Mouse (Mus musculus) CH12.LX (cell line): Measurements from ENCODE around the gene Adamtsl1.

Source experiments
- BHLHE40 ChIP-seq: IDR thresholded peaks from 2 replicates; pipeline ENCODE4 v1.6.1; 2011; ENCODE audit warnings: mild to moderate bottlenecking, low read depth, low read length, improper control_type of control experiment
- CHD2 ChIP-seq: IDR thresholded peaks from 2 replicates; pipeline ENCODE4 v1.6.1; 2011; ENCODE audit warnings: low read length, improper control_type of control experiment
- CTCF ChIP-seq, 2 experiments: IDR thresholded peaks in 1 of 2; conservative IDR thresholded peaks in 1 of 2; 2 replicates each; pipeline ENCODE4 v1.5.1; 2011 to 2012; ENCODE audit warnings: low read depth in 2 of 2, low read length in 2 of 2, improper control_type of control experiment in 1 of 2, inconsistent platforms in 1 of 2, mild to moderate bottlenecking in 1 of 2, moderate library complexity in 1 of 2
- ELF1 ChIP-seq: IDR thresholded peaks from 2 replicates; pipeline ENCODE4 v1.6.1; 2014; ENCODE audit warnings: low read depth, mild to moderate bottlenecking, inconsistent platforms, low read length, improper control_type of control experiment
- EP300 ChIP-seq: IDR thresholded peaks from 2 replicates; pipeline ENCODE4 v1.6.1; 2011; ENCODE audit warnings: low read length, improper control_type of control experiment
- KAT2A ChIP-seq: IDR thresholded peaks from 2 replicates; pipeline ENCODE4 v1.6.1; 2012; ENCODE audit warnings: low read length, improper control_type of control experiment, inconsistent platforms; ENCODE audit not compliant: insufficient replicate concordance
- MAX ChIP-seq: IDR thresholded peaks from 2 replicates; pipeline ENCODE4 v1.6.1; 2011; ENCODE audit warnings: low read length, improper control_type of control experiment
- POLR2A ChIP-seq: IDR thresholded peaks from 2 replicates; pipeline ENCODE4 v1.6.1; 2011; ENCODE audit warnings: low read depth, mild to moderate bottlenecking, improper control_type of control experiment, low read length
- ZC3H11A ChIP-seq: IDR thresholded peaks from 2 replicates; pipeline ENCODE4 v1.6.1; 2012; ENCODE audit warnings: low read depth, mild to moderate bottlenecking, inconsistent platforms, low read length, improper control_type of control experiment

DNA sequence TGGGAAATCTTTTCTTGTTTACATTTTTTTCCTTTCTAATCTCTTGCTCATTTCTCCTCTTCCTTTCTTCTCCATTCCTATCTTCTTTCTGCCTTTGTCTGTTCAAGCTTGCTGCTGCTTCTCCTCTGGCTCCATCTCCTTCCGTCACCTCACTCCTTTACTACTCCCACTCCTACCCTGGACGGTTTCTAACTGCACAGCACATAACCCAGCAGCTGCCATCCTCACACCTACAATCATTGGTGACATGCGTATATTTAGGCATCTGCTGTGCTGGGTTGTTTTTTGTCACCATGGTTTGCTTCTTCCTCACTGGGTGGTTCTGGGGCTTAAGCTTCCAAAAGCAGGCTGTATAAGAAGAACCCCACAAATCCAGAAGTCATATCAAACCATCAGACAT lies 936.5 kb downstream of the Adamtsl1 start:
- TF ChIP-seq ZC3H11A (no peak), EP300 (no peak), ELF1 (no peak), POLR2A (no peak), KAT2A (no peak), MAX (no peak), CTCF (conservative IDR thresholded peaks at IDR 0.05 in 1 of 2, IDR thresholded peaks at IDR 0.05 in 1 of 2; ENCODE audit: low read depth in 2 of 2, low read length in 2 of 2) (no peak), BHLHE40 (no peak), CHD2 (no peak)
